Mouse (Mus musculus) neural tube, embryonic 14.5 days (tissue): ENCODE measurements around the gene Sh2d1b2. TPM values are rescaled to one million over a fixed set of nuclear protein-coding genes. Genes with fewer than 3 reads are reported as not detected.

Experiments
- ATAC-seq: fragments of 200-750 bp; cut with Nextera tagmentation; 2 replicates; pipeline ENCODE4 v1.8.0; 2017; ENCODE audit warnings: low read depth, mild to moderate bottlenecking, moderate TSS enrichment, moderate library complexity
- H3K27ac ChIP-seq: fragments of 300-500 bp; sonication (generic); 2 replicates; pipeline ENCODE4 v1.5.1; 2014; ENCODE audit warnings: low read depth, mild to moderate bottlenecking, control low read depth, low read length, moderate library complexity, mixed read lengths
- H3K27me3 ChIP-seq: fragments of 300-500 bp; sonication (generic); 2 replicates; pipeline ENCODE4 v1.6.1; 2014; ENCODE audit warnings: low read length; ENCODE audit not compliant: control insufficient read depth, insufficient read depth
- H3K36me3 ChIP-seq: fragments of 300-500 bp; sonication (generic); 2 replicates; pipeline ENCODE4 v1.6.1; 2014; ENCODE audit warnings: low read length, mixed read lengths; ENCODE audit not compliant: control insufficient read depth, insufficient read depth
- H3K4me1 ChIP-seq: fragments of 300-500 bp; sonication (generic); 2 replicates; pipeline ENCODE4 v1.6.1; 2014; ENCODE audit warnings: low read length; ENCODE audit not compliant: control insufficient read depth, insufficient read depth
- H3K4me2 ChIP-seq: fragments of 300-500 bp; sonication (generic); 2 replicates; pipeline ENCODE4 v1.6.1; 2014; ENCODE audit warnings: mild to moderate bottlenecking, low read depth, low read length, control low read depth
- H3K4me3 ChIP-seq: fragments of 300-500 bp; sonication (generic); 2 replicates; pipeline ENCODE4 v1.5.1; 2014; ENCODE audit warnings: low read depth, low read length, control low read depth, mixed read lengths
- H3K9ac ChIP-seq: fragments of 300-500 bp; sonication (generic); replicated peaks from 2 replicates; pipeline ENCODE4 v1.6.1; 2014; ENCODE audit warnings: low read depth, mild to moderate bottlenecking, control low read depth, low read length, mixed read lengths
- H3K9me3 ChIP-seq: fragments of 300-500 bp; sonication (generic); 2 replicates; pipeline ENCODE4 v1.6.1; 2016; ENCODE audit warnings: low read length; ENCODE audit not compliant: control insufficient read depth
- WGBS: fragments of 180-500 bp; shearing (Covaris S2); extraction: QIAGEN DNeasy Blood & Tissue Kit; methylation state at CpG from one replicate; pipeline ENCODE4 v1.1.7; 2014; 5-methylcytosine and 5-hydroxymethylcytosine counted together
- polyA plus RNA-seq: library from polyadenylated mRNA; unstranded; fragments of >200 nt; fragmentation: Nextera tagmentation; extraction: Ambion mirVana; gene quantifications from 2 replicates; pipeline ENCODE4 v1.2.1, GENCODE M21; 2014

Gene Sh2d1b2
- polyA plus RNA-seq, 1 experiment from 2014 or later, result not detected

DNA sequence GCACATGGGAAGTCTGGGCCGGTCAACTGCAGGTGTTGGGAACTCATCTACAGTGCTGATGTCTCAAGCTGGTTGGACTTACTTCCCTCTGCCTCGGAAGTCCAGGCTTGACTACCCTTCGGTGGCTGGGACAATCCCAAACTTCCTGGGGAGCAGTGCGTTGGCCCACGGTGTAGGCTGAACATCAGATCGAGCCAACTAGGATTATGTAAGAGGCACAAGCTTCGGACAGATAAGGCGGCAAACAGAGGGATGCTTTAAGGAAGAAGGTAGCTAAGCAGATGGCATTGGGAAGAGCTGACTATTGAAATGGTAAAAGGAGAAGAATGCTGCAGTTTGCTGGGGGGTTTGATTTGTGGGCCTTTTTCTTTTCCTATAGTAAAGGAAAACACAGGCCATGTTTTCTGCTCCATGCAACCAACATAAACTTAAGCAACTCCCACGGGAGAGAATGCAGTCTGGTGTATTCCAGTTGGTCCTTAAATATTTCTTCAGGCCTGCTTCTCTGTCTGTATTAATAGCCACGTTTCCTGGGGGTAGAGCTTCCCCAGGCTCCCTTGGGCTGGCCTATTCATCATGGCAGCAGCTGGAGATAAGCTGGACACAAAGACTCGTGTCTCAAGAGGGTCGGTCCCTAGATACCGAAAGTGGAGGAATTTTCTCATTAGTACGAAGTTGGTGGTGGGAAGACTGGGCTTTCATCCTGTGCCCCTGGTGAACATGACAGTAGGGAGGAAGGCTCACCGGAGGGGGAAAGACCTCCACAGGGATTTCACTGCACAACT lies 62.4 kb downstream of the Sh2d1b2 start:
- Histone ChIP-seq H3K9me3 (no peaks in the 10 kb centered on the region), H3K36me3 (no peaks in the 10 kb centered on the region), H3K4me3 (no peak overlapping the region), H3K27me3 (no peaks in the 10 kb centered on the region), H3K9ac (no peak overlapping the region), H3K27ac (no peak overlapping the region), H3K4me2 (no peak overlapping the region), H3K4me1 (no peaks in the 10 kb centered on the region)
- 67% methylated on average over 15 of the region's 15 CpGs for WGBS
- ATAC-seq, result no peak

DNA sequence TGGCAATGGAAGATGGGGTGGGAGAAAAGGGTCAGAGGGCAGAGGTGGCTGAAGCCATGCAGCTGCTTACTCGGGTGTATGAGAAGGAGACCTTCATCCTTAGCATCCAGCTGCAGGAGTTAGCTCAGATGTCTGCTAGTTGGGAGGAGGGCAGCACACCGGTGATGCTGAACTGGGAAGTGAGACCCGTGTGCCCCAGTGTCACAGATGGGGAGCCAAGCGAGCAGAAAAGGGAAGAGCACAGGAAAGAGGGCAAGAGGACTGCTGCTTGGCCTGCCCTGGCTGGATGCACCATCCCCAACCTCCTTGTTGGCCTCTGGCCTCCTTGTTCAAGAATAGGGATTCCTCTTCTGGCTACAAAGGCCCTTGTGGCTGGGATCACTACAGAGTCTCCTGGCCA lies 66.9 kb downstream of the Sh2d1b2 start:
- no peak for ATAC-seq
- no peaks in the 10 kb centered on the region for H3K27me3 ChIP-seq
- no peaks in the 10 kb centered on the region for H3K36me3 ChIP-seq
- 92% methylated on average over 4 of the region's 4 CpGs for WGBS
- H3K27ac ChIP-seq, result no peak overlapping the region
- no peak overlapping the region for H3K4me2 ChIP-seq
- no peaks in the 10 kb centered on the region for H3K9me3 ChIP-seq
- H3K4me1 ChIP-seq, result no peaks in the 10 kb centered on the region
- no peak overlapping the region for H3K4me3 ChIP-seq
- no peak overlapping the region for H3K9ac ChIP-seq

DNA sequence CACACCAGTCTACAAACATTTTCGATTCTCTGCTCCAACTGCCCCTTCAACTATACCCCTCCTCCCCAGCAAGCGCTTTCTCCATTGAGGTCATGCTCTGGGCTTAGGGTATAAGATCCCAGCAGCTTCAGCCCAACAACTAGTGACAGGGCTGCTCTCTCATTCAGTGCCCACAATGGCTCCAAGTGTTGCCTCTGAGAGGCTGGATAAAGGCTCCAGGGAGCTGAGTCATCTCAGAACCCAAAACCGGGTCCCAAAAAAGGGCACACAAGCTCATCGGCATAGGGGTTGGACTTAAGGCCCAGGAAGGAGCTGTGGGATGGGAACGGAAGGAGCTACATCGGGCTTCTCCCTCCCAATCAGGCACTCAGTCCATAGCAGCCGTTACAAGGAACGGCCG lies 69.1 kb downstream of the Sh2d1b2 start:
- Histone ChIP-seq H3K4me1 (no peaks in the 10 kb centered on the region), H3K4me3 (no peak overlapping the region), H3K4me2 (no peak overlapping the region), H3K27ac (no peak overlapping the region), H3K36me3 (no peaks in the 10 kb centered on the region), H3K27me3 (no peaks in the 10 kb centered on the region), H3K9me3 (no peaks in the 10 kb centered on the region), H3K9ac (no peak overlapping the region)
- 97% methylated on average over 9 of the region's 9 CpGs for WGBS
- no peak for ATAC-seq

- H3K9ac ChIP-seq, result no peak overlapping the region
- no peak overlapping the region for H3K4me3 ChIP-seq
- no peaks in the 10 kb centered on the region for H3K9me3 ChIP-seq
- H3K27ac ChIP-seq, result no peak overlapping the region
- WGBS, result 82% methylated on average over 6 of the region's 6 CpGs
- H3K36me3 ChIP-seq, result no peaks in the 10 kb centered on the region
- no peak for ATAC-seq
- no peaks in the 10 kb centered on the region for H3K27me3 ChIP-seq
- no peaks in the 10 kb centered on the region for H3K4me1 ChIP-seq
- H3K4me2 ChIP-seq, result no peak overlapping the region
Measured at GRCm38 (mm10) chr1:170302456-170302855, 69.9 kb downstream of the Sh2d1b2 start.

DNA sequence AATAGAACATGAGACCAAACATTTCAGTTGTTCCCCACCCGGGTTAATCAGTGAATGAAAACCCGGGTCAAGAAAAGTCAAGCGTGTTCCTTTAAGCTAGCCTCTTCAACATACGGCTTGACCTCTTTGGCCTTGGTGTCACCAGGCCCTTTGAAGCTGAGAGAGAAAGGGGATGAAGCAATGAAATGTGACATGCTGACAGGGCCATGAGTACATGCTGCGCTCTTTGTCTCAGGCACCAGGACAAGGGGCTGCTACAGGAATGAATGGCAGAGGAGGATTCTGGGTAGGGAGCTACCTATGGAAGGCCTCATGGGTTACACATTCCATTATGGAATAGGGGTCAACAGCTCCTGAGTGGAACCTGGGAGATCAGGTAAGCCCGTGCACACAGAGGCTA lies 70.6 kb downstream of the Sh2d1b2 start:
- H3K27me3 ChIP-seq, result no peaks in the 10 kb centered on the region
- no peak overlapping the region for H3K27ac ChIP-seq
- 39% methylated on average over 6 of the region's 6 CpGs for WGBS
- no peak for ATAC-seq
- no peaks in the 10 kb centered on the region for H3K4me1 ChIP-seq
- no peak overlapping the region for H3K4me3 ChIP-seq
- no peaks in the 10 kb centered on the region for H3K9me3 ChIP-seq
- H3K9ac ChIP-seq, result no peak overlapping the region
- no peak overlapping the region for H3K4me2 ChIP-seq
- no peaks in the 10 kb centered on the region for H3K36me3 ChIP-seq

Other genes starting within 250 kb of the Sh2d1b2 start
- gene Ddr2, start 122.0 kb upstream of the Sh2d1b2 start, polyA plus RNA-seq, result 0.91 and 11.7 TPM in 2 replicates
- 62.4 and 70.7 TPM in 2 replicates for gene Uap1, start 57.8 kb upstream of the Sh2d1b2 start, polyA plus RNA-seq
- 11.3 and 18.1 TPM in 2 replicates for gene Uhmk1, start 17.4 kb upstream of the Sh2d1b2 start, polyA plus RNA-seq
- gene Sh2d1b1, start 44.6 kb downstream of the Sh2d1b2 start, polyA plus RNA-seq, result not detected in 2 replicates
- gene Gm7694, start 73.6 kb downstream of the Sh2d1b2 start, polyA plus RNA-seq, result 2.2 and 2.9 TPM in 2 replicates
- 1.3 and 1.9 TPM in 2 replicates for gene Spata46, start 76.1 kb downstream of the Sh2d1b2 start, polyA plus RNA-seq